Mouse (Mus musculus): ENCODE results near the gene Safb. TPM values are rescaled to one million over a fixed set of nuclear protein-coding genes. Genes with fewer than 3 reads are reported as not detected.

The Safb gene
- polyA plus RNA-seq, 1 experiment from 2014 or later = 95.5 TPM

DNA sequence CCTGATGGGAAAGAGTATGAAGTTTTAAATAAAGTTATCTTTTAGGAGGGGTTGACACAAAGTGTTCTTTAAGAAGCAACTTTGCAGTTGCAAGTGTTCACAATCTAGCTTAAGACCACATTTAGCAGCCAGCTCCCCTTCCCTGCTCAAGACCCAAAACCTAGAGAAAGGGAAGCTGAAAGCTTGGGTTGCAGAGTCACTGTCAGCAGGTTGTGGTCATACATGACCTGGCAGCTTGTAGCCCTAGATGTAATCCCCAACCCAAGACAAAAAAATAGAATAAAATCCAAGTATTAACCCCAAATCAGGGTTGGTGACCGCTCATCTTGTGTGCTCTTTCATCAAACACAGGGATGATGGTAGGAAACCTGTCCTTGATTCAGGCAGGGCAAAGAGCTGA, 1.6 kb upstream of the Safb start:
- H3K4me2 ChIP-seq (ENCODE audit: low read length) = peak overlapping the region; percentile 96
- ATAC-seq = no peak
- WGBS = 63% methylated on average over 1 of the region's 1 CpGs

DNA sequence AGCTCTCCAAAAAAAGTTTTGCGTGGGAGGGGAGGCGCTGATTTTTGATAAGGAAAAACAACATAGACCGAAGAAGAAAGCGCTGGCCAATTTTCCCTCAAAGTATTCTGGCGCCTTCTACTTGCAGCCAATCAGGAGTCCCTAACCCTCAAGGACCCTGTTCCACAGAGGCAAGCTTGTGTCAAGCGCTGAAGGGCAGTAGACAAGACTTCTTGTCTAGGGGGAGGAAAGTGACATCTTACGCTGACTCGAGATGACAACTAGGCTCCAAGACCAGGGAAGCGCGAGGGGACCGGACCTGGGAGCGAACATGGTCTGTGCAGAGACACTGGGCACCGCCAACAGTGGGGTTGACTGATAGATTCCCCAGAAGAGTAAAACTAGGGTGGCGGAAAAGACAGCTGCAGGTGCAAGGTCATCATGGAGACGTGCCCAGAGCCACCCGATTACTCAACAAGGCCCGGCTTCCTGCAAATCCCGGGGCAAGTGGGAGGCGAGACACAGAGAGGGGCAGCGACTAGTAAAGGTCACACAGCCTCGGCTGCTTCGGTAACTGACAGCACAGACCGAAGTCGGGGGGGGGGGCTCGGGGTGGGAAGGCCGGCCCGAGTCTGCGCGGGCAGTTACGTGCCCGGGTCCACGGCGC, 891 bp upstream of the Safb start:
- Histone ChIP-seq H3K27me3 (replicated peaks; ENCODE audit: control insufficient read depth, insufficient read depth, low read length) (no peaks in the 10 kb centered on the region), H3K27ac (ENCODE audit: low read depth, low read length) (peak overlapping the region; percentile 95), H3K4me1 (ENCODE audit: control insufficient read depth, insufficient read depth, low read depth, low read length) (peaks cover 49% of the 10 kb centered on the region), H3K4me3 (ENCODE audit: low read length) (peak overlapping the region; percentile 86), H3K4me2 (ENCODE audit: low read length) (peak overlapping the region; percentile 96), H3K9ac (ENCODE audit: low read depth, low read length) (peak overlapping the region; percentile 89), H3K36me3 (ENCODE audit: control insufficient read depth, insufficient read depth, low read length) (peaks cover 19% of the 10 kb centered on the region), H3K9me3 (ENCODE audit: control insufficient read depth, low read length) (no peaks in the 10 kb centered on the region)
- no peak for ATAC-seq
- 2% methylated on average over 33 of the region's 33 CpGs for whole genome bisulfite sequencing

More for the DNA sequence above, 1.6 kb upstream of the Safb start:
- peak overlapping the region; percentile 89 for H3K9ac ChIP-seq (ENCODE audit: low read depth, low read length)
- peak overlapping the region; percentile 86 for H3K4me3 ChIP-seq (ENCODE audit: low read length)
- peaks cover 45% of the 10 kb centered on the region for H3K4me1 ChIP-seq (ENCODE audit: control insufficient read depth, insufficient read depth, low read depth, low read length)
- no peaks in the 10 kb centered on the region for H3K27me3 ChIP-seq (replicated peaks; ENCODE audit: control insufficient read depth, insufficient read depth, low read length)
- H3K9me3 ChIP-seq (ENCODE audit: control insufficient read depth, low read length) = no peaks in the 10 kb centered on the region
- H3K36me3 ChIP-seq (ENCODE audit: control insufficient read depth, insufficient read depth, low read length) = peaks cover 22% of the 10 kb centered on the region
- H3K27ac ChIP-seq (ENCODE audit: low read depth, low read length) = no peak overlapping the region

DNA sequence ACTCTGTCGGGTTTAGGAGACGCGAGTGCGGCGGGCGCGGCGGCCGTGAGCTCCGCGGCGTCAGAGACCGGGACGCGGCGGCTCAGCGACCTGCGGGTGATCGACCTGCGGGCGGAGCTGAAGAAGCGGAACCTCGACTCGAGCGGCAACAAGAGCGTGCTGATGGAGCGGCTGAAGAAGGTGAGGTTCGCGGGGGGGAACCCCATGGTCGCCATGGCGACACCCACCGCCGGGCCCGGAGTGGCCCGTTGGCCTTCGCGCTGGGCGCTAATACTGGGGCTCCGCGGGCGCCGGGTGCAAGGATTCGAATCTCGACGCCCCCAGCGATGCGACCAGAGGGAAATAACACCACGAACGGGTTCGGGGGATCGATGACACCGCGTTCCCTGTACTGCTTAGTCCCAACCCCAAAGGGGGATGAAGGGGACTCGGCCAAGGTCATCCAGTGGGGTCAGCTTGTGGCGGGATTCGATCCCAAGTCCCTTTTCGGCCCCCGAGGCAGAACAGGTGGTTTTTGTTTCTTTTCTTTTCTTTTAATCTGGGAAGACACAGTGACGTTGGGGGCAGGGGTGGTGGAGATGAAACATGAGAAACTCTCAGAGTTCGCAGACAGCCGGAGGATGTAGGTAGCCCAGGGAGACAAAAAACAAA, 671 bp downstream of the Safb start:
- H3K9me3 ChIP-seq (ENCODE audit: control insufficient read depth, low read length) = no peaks in the 10 kb centered on the region
- peak overlapping the region; percentile 75 for H3K9ac ChIP-seq (ENCODE audit: low read depth, low read length)
- H3K27me3 ChIP-seq (replicated peaks; ENCODE audit: control insufficient read depth, insufficient read depth, low read length) = no peaks in the 10 kb centered on the region
- ATAC-seq = peak; percentile 24
- H3K4me1 ChIP-seq (ENCODE audit: control insufficient read depth, insufficient read depth, low read depth, low read length) = peaks cover 49% of the 10 kb centered on the region
- H3K4me3 ChIP-seq (ENCODE audit: low read length) = peak overlapping the region; percentile 86
- WGBS = under 1% methylated on average over 61 of the region's 61 CpGs
- H3K36me3 ChIP-seq (ENCODE audit: control insufficient read depth, insufficient read depth, low read length) = peaks cover 29% of the 10 kb centered on the region
- H3K27ac ChIP-seq (ENCODE audit: low read depth, low read length) = peak overlapping the region; percentile 94
- peak overlapping the region; percentile 89 for H3K4me2 ChIP-seq (ENCODE audit: low read length)

DNA sequence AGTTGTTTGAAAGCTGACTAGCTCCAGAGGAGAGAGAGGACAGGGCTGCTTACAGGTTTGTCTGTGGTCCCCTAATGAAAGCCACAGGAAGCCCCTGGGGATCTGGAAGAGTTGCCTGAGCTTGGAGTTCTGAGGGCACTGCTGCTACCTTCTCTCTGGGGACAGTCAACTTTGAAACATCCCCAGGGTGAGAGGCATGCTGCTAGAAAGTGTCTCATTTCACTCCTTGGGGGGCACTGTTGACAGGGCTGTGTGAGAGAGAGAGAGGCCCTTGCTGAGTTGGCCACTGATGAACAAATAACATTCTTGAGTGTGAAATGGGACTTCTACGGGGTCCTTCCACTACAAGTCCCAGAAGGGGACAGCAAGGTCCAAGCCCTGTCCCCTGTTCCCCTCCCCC, 3.1 kb downstream of the Safb start:
- whole genome bisulfite sequencing = 58% methylated on average over 1 of the region's 1 CpGs
- Histone ChIP-seq H3K4me3 (ENCODE audit: low read length) (no peak overlapping the region), H3K27me3 (replicated peaks; ENCODE audit: control insufficient read depth, insufficient read depth, low read length) (no peaks in the 10 kb centered on the region), H3K4me2 (ENCODE audit: low read length) (no peak overlapping the region), H3K9me3 (ENCODE audit: control insufficient read depth, low read length) (no peaks in the 10 kb centered on the region), H3K27ac (ENCODE audit: low read depth, low read length) (peak overlapping the region; percentile 14; the same call in 1 of the 2 replicates), H3K4me1 (ENCODE audit: control insufficient read depth, insufficient read depth, low read depth, low read length) (peaks cover 37% of the 10 kb centered on the region), H3K9ac (ENCODE audit: low read depth, low read length) (no peak overlapping the region; the same call in 1 of the 2 replicates), H3K36me3 (ENCODE audit: control insufficient read depth, insufficient read depth, low read length) (peaks cover 29% of the 10 kb centered on the region)
- no peak for ATAC-seq

DNA sequence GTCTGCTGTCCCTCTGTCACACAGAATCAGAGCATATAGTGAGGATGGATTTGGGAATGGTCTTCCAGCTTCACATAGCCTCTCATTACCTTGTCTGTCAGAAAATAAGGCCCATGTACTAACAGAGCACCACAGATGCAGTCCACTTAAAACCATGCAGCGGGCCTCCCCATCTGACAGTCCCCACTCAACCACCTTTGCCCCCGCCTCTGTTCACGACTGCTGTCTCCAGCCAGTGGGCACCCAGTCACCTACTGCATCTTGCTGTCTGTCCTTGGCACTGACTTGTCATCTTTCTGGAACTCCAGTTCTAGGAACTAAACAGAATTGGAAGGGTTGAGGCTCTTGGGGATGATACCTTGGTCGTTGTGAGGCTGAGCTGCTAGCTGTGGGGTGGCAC, 4.3 kb downstream of the Safb start:
- Histone ChIP-seq H3K4me1 (ENCODE audit: control insufficient read depth, insufficient read depth, low read depth, low read length) (peaks cover 28% of the 10 kb centered on the region), H3K9me3 (ENCODE audit: control insufficient read depth, low read length) (no peaks in the 10 kb centered on the region), H3K36me3 (ENCODE audit: control insufficient read depth, insufficient read depth, low read length) (peaks cover 36% of the 10 kb centered on the region), H3K4me3 (ENCODE audit: low read length) (no peak overlapping the region), H3K9ac (ENCODE audit: low read depth, low read length) (no peak overlapping the region), H3K27ac (ENCODE audit: low read depth, low read length) (no peak overlapping the region), H3K4me2 (ENCODE audit: low read length) (no peak overlapping the region), H3K27me3 (replicated peaks; ENCODE audit: control insufficient read depth, insufficient read depth, low read length) (no peaks in the 10 kb centered on the region)
- WGBS = 93% methylated on average over 4 of the region's 4 CpGs
- no peak for ATAC-seq

DNA sequence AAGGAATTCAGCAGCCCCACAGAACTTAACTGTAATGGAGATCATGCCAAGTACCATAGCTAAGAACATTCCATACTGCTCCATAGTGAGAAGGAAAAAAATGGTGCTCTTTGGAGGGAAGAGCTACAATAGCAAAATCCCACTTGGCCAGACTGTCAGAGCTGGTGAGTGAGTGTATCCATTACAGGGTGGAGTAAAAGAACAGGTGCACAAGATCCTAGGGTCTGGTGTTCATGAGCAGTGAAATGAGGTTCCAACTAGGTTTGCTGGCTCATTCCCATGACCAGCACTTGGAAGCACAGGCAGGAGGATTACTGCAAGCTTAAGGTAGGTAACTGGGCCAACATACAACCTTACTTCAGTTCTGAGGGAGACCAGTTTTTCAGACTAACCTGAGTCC, 7.9 kb downstream of the Safb start:
- Histone ChIP-seq H3K4me3 (ENCODE audit: low read length) (no peak overlapping the region), H3K4me2 (ENCODE audit: low read length) (no peak overlapping the region), H3K4me1 (ENCODE audit: control insufficient read depth, insufficient read depth, low read depth, low read length) (peaks cover 10% of the 10 kb centered on the region), H3K9ac (ENCODE audit: low read depth, low read length) (no peak overlapping the region), H3K27me3 (replicated peaks; ENCODE audit: control insufficient read depth, insufficient read depth, low read length) (no peaks in the 10 kb centered on the region), H3K27ac (ENCODE audit: low read depth, low read length) (no peak overlapping the region), H3K36me3 (ENCODE audit: control insufficient read depth, insufficient read depth, low read length) (peaks cover 58% of the 10 kb centered on the region), H3K9me3 (ENCODE audit: control insufficient read depth, low read length) (no peaks in the 10 kb centered on the region)
- no peak for ATAC-seq

DNA sequence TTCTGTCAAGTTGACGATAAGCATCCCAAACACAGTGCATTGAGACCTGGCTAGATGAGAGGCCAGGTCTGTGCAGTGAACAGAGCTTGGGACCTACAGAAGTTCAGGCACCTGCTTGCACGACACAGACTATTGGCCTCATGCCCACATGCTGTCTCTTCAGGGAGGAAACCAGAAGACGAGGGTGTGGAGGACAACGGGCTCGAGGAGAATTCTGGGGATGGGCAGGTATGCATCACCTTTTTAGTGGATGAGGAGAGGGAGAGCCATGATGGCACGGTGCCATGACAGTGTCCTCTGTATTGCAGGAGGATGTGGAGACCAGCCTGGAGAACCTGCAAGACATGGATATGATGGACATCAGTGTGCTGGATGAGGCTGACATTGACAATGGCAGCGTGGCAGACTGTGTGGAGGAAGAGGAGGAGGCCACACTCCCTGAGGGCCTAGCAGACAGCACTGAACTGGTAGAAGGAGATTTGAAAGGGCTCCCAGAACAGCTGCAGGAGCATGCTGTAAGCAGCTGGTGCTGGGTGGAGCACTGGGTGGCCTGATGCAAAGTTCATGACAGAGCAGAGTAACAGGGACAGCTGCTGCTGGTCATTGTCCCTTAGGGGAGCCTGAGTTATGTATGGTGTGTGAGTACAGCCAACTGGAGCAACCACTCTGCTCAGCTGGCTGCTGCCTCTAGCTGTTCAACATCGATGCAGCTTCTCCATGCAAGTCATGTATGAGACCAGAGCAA, 9.1 kb downstream of the Safb start:
- H3K4me2 ChIP-seq (ENCODE audit: low read length) = no peak overlapping the region
- no peak overlapping the region for H3K4me3 ChIP-seq (ENCODE audit: low read length)
- H3K27ac ChIP-seq (ENCODE audit: low read depth, low read length) = no peak overlapping the region
- peaks cover 2% of the 10 kb centered on the region; the same call in 1 of the 2 replicates for H3K4me1 ChIP-seq (ENCODE audit: control insufficient read depth, insufficient read depth, low read depth, low read length)
- 82% methylated on average over 8 of the region's 8 CpGs for WGBS
- H3K9ac ChIP-seq (ENCODE audit: low read depth, low read length) = no peak overlapping the region
- peaks cover 60% of the 10 kb centered on the region for H3K36me3 ChIP-seq (ENCODE audit: control insufficient read depth, insufficient read depth, low read length)
- no peaks in the 10 kb centered on the region for H3K9me3 ChIP-seq (ENCODE audit: control insufficient read depth, low read length)
- H3K27me3 ChIP-seq (replicated peaks; ENCODE audit: control insufficient read depth, insufficient read depth, low read length) = no peaks in the 10 kb centered on the region
- no peak for ATAC-seq

DNA sequence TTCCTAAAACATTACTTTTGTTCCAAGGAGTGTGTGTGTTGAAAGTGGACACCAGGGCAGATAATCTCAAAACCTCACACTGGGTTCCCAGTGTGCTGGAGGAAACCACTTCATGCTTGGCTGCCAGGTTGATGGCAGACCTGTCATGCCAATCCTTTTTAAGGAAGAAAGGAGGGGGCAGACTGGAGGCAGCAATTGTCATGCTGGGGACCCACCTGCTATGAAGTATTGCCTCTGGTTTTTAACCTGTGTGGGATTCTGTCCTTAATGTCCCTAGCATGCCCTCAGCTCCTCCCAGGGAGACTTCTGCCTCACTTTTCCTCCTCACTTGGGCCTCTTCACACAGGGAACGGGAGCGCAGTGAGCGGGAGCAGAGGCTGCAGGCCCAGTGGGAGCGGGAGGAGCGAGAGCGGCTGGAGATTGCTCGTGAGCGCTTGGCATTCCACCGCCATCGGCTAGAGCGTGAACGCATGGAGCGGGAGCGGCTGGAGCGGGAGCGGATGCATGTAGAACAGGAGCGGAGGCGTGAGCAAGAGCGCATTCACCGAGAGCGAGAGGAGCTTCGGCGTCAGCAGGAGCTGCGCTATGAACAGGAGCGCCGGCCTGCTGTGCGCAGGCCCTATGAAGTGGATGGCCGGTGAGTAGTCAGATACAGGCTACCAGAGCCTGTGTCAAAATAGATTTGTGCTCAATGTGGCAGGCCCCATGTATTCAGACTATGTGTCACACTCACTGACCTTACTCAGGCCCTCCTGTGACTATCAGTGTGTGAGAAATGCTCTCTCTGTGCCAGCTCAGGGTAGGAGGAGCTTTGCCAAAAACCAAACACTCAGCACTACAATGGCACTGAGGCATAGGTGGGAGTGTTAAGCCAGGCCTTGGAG, 18.8 kb downstream of the Safb start:
- H3K27ac ChIP-seq (ENCODE audit: low read depth, low read length) = no peak overlapping the region
- H3K9me3 ChIP-seq (ENCODE audit: control insufficient read depth, low read length) = no peaks in the 10 kb centered on the region
- H3K9ac ChIP-seq (ENCODE audit: low read depth, low read length) = no peak overlapping the region
- 93% methylated on average over 28 of the region's 28 CpGs for WGBS
- no peaks in the 10 kb centered on the region for H3K27me3 ChIP-seq (replicated peaks; ENCODE audit: control insufficient read depth, insufficient read depth, low read length)
- peaks cover 75% of the 10 kb centered on the region for H3K36me3 ChIP-seq (ENCODE audit: control insufficient read depth, insufficient read depth, low read length)
- no peak overlapping the region for H3K4me3 ChIP-seq (ENCODE audit: low read length)
- ATAC-seq = no peak
- no peak overlapping the region for H3K4me2 ChIP-seq (ENCODE audit: low read length)
- H3K4me1 ChIP-seq (ENCODE audit: control insufficient read depth, insufficient read depth, low read depth, low read length) = peaks cover 7% of the 10 kb centered on the region
